Mouse (Mus musculus): ENCODE measurements around the gene BC029722.

Gene BC029722

DNA sequence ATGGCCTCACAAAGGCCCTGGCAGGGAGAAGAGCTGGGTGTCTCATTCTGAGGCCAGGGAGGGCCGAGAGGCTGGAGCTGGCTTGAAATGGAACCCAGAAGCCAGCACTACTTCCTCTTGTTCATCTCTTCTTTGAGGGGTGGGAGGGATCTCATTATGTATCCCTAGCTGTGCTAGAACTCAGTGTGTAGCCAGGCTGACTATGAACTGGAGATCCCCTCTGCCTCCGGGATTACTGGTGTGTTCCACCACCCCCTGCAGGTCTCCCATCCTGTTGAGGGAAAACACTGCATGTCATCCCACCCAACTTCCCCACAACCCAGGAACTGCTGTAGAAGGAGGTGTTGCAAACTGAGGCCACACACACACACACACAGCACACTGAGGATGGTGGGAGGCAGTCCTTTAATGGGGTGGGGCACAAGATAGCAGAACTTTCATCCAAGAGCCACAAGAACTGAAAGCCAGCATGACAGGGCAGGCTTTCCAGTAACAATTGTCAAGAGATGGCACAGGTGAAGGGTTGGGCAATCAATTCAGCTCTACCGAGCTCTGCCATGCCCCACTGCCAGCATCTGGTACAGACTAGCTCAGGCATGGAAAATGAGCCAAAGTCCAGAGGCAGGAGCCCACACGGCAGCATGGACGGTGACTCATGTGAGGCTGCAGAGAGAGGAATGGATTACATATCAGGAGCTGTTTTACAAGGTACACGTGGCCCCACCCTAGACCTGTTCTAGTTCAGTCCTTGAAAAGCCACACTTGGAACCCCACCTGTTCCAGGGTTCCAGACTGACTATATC, 424 bp upstream of the BC029722 start:
- in situ Hi-C loops (cut with MboI, MseI), result no loop called here

DNA sequence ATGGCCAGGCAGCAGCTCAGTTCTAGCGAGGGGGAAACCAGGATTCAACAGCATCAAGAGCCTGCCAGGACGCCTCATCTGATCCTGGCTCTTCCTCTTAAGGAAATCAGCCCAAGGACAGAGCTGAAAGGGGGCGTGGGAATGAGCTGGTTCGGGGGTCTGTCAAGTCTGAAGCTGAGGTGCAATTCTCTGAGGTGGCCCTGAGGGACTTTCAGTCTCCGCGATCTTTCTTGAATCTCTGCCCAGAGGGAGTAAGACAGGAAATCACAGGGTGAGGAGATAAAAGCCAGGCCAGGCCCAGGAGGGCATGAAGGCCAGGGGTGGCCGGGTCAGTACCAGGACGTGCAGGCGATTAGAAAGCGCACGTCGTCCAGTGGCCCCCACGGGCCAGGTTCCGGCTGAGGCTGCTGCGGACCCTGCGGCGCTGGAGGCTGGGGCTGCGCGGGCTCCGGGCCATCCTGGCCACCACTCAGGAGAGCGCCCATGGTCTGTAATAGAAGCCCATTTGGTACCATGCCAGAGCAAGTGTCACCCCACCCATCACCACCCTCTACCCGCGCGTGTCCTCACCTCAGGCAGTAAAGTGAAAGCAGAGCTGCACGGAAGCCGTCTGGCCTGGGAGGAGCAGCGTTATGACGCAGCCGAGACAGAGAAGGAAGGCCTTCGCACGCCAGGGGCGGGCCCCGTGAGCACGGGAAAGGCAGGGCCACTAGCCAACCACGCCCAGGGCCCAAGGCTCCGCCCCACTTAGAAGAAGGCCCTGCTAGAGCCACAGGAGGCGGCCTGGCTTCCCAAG, 432 bp downstream of the BC029722 start:
- in situ Hi-C loops (cut with MboI, MseI), result no loop called here

DNA sequence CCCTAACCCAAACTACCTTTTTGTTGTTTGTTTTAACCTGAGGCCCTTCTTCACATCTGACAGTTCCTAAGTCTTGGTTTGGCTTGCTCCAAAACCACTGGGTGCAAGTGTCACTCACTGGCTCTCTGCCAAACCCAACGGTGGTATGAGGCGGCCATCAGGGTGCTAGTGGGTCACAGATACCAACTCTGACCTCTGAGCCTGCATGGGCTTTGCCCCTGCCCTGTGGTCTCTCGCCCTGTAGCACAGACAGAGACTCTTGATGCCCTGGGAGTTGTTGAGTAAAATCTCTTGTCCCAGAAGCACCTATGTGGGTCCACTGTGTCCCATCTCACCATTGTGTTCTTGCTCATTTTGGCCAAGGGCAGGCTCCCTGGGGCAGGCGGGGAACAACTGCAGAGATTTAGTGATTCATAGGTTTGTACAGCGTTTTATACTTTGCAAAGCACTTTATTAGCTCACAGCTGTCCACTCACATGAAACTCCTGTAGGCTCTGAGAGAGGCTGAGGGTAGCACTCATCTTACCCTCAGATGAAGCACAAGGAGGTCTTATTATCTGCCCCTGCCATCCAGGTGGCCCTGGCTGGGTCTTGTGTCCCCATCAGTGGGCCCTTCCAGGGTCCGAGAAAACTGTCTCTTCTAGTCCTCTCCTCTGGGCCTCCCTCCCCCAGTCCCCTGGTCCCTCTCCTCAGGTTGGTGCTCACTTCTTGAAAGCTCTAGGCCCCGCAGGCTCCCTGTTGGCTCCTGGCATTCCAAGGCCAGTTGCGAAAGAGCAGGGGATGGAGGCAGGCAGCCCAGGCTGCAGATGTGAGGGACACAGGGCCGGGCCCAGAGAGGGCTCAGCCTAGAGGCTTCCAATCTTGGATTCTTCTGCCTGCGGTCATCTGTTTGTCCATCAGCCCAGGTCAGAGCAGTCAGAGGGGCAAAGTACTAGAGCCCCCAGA, 1.7 kb downstream of the BC029722 start:
- in situ Hi-C loops (cut with MboI, MseI), result no loop called here

DNA sequence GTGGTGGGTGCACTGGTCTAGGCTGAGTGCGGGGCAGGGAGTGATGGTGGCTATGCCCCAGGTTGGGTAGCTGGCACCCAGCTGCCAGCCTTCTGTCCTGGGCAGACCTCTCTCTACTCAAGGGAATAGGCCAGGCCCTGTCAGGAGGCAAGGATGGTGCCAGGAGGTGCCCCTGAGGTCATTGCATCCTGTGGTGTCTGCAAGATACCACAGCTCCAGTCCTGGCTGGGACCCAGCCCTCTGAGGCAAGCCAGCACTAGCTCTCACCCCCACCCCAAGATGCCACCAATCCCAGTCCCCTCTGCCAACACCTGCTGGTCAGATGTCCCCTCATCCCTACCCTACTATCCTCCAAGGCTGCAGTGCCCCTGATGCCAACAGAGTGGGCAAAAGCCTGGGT, 3.0 kb downstream of the BC029722 start:
- in situ Hi-C loops (cut with MboI, MseI), result no loop called here

DNA sequence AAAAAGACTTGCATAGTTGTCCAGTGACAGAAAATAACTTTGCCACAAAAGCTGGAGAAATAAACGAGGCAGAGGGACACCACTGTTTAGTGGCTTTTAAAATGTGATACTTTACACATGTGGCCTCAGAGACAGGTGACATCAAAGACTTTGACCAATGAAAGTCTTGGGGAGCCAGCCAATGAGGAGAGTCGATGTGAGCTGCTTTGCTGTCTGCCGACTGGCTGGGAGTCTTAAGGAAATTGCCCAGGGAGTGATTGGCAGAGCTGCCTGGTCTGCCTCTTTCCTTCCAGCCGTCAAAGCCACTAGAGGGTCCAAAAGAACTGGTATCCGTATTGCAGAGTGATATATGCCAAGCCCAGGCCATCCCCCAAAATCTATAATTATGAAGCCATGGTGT, 4.4 kb downstream of the BC029722 start:
- in situ Hi-C loops (cut with MboI, MseI), result no loop called here

DNA sequence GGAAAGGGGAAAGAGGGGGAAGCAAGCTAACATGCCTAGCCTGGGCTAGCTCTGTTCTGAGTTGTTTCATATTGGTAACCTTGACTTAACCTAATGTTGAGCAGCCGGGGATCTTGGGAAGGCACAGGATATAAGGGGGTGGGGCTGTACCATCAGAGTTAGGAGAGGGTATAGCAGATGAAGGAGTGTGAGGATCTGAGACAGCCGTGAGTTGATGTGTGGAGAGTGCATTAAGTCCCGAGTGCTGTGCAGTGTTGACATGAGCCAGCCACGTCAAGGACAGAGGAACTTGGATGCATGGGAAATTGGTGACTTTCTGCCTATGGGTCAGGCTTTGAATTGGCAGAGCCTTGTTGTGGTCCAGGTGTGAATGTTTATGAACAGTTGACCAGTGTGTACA, 6.6 kb downstream of the BC029722 start:
- in situ Hi-C loops (cut with MboI, MseI), result no loop called here

DNA sequence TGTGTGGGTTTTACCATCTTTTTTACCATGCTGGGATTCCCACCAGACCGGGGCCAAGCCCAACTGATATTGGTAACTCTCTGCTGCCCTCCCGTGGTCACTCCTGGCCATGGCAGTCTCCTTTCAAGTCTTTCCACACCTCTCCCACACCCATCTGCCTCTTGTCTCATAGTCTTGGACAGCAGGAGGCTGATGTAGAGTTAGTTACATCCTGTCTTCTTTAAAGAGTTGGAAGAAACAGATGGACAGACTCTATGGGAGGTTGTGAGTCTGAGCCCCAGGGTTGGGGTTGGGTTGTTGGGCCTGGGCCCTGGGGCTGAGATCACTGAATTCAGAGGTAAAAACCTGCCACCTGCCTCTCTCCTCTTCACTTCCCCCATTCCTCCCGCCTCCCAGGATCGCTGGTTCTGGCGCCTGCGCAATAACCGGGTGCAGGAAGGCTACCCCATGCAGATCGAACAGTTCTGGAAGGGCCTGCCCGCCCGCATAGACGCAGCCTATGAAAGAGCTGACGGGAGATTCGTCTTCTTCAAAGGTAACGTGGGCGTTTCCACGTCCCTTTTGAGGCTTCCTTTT, 7.3 kb downstream of the BC029722 start:
- in situ Hi-C loops (cut with MboI, MseI), result no loop called here

DNA sequence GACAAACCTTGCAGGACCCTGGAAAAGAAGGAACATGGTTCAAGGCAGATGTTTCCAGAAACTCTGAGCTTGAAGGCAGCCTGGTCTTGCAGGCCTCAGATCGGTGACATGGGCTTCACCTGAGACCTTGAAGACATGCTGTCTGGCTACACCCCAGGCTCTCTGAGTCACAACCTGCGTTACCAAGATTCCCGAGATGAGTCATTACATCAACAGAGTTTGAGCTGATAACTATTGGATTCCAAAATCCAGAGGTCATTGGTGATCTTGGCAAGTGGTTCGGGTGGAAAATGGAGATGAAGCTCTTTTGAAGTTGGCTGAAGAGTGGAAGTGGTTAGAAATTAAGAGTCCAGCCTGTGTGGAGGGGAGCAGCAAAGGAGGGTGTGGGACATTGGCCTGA, 9.6 kb downstream of the BC029722 start:
- in situ Hi-C loops (cut with MboI, MseI), result no loop called here

DNA sequence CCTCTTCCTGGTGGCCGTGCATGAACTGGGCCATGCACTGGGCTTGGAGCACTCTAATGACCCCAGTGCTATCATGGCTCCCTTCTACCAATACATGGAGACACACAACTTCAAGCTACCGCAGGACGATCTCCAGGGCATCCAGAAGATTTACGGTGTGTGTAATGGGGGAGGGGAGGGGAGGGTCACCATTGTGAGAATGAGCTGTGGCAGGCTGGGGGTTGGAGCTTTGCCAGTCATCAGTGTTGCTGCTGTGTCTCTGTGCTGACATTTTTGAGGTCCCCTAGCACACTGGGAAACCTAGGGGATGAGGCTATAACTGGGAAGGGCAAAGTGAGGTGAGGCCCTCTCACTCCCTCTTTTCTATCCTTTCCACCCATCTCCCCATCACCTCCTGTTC, 11.8 kb downstream of the BC029722 start:
- in situ Hi-C loops (cut with MboI, MseI), result no loop called here

DNA sequence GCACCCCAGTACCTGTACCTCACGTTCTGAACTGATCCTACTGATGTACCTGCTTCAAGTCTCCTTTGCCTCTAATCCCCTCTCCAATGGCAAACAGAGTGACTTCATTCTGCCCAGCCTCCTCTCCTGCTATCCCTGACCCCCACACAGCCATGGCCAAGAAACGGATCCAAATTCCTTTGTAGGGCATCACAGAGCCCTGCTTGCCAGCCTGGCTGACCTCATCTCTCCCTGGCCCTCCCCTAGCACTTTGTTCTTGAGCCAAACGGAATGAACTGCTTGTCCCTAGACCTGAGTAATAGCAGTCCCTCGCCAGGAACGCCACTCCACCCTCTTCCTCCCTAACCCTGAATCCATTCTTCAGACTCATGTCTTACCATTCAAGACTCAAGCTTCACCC, 12.7 kb downstream of the BC029722 start:
- in situ Hi-C loops (cut with MboI, MseI), result no loop called here

DNA sequence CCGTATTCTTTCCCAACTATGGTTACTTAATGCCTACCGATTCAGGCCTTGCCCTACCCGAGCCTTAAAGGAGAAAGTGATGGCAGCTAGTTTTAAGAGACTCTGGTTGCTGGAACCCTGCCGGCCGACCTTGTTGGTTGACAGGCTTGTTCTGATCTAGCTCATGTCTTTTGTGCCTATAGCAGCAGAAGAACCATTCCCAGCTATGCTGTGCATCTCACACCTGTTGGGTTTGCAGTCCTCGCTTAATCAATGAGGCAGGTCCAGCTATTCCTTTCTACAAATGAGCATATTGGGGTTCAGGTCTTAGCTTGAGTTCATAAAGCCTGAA, 13.3 kb downstream of the BC029722 start:
- in situ Hi-C loops (cut with MboI, MseI), result no loop called here

DNA sequence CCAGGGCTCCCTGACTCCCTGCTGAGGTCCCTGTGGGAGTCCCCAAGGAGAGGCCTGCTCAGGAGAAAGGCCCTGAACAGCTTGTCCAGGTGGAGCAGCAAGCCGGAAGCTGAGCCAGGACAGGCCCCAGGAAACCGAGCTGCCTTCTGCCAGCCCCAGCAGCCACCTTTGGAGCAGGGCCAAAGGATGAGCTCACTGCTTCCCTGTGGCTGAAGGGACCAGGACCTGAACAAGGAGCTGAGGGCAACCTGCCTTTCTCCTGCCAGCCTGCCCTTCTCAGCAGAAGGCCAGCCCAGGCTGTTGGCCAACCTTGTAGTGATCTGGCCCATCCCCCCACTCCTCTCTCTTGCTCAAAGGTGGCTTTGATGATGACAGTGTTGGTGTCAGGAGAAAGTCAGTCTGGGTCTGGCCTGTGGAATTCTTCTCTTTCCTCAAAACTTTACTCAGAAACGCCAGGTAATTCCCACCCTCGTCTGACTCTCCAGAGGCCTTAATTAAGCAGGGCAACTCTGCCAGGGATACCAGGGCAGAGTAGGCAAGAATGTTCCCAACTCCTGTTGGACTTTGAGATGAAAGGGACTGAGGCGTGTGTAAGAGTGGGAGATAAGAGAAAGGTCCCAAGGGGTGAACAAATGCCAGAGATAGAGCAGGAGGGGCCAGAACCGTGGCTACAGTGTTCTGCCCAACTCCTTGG, 13.8 kb downstream of the BC029722 start:
- in situ Hi-C loops (cut with MboI, MseI), result no loop called here

DNA sequence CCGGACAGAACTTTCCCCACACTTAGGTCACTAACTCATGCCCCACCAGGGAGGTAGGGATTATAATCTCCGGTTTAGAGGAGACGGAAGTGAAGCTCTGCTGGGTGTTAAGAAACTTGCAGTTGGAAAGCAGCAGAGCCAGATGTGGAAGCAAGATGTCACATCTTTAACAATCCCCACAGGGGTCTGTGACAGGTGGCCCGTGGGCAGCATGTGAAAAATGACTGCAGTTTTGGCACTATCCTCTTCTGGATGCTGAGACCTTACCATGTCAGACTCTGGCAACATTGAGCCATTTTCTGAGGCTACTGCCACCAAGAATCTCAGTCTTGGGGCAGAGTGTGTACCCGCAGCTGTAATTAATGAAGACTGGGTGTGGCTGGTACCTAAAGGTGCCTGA, 15.2 kb downstream of the BC029722 start:
- in situ Hi-C loops (cut with MboI, MseI), result no loop called here

DNA sequence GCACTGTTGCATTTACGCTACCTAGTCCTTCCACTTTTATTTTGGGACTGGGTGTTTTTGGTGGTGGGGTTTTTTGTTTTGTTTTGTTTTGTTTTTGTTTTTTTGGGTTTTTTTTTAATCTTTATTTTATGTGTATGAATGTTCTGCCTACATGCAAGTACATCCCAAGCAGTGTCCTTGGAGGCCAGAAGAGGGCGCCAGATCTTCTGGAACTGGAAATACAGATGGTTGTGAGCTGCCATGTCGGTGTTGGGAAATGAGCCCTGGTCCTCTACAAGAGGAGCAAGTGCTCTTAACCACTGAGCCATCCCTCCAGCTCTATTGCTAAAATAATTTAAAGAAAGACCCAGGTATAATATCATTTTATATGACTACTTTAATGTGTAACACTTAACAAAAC, 16.5 kb downstream of the BC029722 start:
- in situ Hi-C loops (cut with MboI, MseI), result no loop called here

DNA sequence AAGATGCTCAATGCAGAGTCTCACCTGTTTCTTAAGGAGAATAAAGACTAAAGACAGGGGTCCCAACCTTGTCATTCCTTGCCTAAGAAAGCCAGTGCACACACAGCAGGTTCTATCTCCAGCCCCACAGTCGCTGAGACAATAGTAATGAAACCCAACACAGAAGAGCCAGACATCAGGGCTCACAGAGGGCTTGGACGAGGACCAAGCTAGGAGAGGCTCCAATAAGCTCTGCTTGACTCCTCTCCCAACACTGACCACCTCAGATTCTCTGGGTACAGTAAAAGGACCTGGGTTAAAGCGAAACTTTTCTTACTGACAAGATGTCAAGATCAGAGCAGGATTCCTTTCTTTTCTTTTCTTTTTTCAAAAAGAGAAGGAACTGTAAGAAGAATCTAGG, 20.6 kb downstream of the BC029722 start:
- in situ Hi-C loops (cut with MboI, MseI), result no loop called here

DNA sequence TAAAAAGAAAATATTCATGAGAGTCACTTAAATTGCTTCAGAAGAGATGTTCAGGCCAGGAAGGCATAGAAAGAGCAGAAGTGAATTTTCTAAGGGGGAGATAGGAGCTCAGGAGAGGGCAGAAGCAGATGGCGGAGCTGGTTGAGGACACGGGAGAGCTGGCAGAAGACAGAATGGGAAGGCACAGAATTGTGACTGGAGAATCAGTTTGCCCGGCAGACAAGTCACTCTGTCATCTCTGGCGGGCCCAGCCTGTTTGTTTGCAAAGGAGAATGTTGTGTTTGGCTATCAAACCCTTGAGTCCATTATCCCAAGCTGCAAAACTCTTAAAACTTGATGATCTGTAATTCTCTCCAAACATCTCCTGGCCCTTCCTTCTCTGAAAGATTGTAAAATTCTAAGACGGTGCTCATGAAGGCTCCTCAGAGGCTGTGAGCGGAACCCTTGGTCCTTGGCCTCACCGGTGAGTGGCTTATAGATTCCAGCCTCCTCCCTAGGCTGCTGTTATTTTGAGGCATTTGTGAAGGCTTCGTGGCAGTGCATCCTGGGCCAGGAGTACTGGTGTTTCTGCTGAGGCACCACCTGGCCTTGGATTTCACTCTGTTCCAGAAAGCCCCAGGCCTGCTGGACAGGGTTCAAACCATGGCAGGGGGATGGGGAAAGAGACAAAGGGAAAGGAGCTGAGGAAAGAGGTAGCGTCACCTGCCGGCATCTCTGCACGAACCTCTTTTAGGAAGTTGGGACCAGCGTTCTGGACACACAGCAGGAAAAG, 24.4 kb downstream of the BC029722 start:
- in situ Hi-C loops (cut with MboI, MseI), result no loop called here

DNA sequence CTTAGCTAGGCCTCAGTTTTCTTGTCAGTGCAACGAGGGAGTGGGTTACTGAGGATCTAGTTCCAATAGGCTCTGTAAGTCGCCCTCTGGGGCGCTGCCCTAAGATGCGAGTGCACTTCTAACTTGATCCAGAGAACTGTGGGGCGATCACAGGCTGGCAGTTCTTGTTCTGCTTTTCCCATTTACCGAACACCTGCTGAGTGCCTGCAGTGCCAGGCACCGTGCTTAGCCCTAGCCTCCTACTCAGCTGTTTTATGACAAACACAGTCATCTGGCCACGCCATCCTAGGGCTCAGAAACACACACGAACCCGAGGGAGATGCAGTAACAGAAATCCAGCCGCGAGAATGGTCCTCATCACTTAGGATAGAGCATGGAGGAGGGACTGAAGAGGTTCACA, 26.3 kb downstream of the BC029722 start:
- in situ Hi-C loops (cut with MboI, MseI), result no loop called here

DNA sequence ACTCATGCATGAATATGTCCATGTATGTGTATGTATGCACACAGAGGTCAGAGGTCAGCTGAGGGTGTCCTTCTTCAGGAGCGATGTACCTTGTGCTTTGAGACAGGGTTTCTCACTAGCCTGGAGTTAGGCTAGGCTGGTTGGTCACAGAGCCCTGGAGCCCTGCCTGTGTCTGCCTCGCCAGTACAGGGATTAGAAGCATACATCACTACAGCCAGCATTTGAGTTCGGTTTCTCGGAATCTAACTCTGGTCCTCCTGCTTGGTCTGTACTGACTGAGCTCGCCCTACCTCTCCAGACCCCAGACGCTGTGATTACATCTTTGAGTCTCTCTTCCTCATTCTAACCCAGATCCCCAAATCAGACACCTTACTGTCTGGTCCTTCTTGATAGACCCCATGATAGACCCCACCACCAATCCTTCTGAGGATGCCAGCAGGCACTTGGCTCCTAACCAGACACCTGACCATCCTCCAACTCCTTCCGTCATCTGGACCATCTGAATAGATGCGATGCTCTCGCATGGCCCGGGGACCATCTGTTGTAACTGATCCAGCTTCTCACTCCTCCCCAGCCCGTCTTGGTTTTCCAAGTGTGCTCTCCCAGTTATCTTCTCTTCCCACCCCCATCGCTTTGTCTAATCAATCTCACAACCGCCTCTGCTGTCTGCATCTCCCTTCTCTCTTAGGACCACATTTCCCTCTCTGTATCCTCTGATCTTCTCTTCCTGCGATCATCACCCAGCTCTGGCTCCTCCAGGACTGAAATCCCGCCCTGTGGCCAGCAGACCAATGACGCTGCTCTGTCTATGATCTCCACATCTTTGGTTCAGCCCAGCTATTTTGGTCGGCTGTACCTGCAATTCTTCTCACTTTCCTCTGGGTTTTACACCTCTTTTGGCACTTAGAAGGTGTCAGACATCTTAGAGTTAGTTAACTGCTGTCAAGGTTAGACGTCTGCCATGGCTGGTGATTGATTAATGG, 31.0 kb downstream of the BC029722 start:
- in situ Hi-C loops (cut with MboI, MseI), result no loop called here

DNA sequence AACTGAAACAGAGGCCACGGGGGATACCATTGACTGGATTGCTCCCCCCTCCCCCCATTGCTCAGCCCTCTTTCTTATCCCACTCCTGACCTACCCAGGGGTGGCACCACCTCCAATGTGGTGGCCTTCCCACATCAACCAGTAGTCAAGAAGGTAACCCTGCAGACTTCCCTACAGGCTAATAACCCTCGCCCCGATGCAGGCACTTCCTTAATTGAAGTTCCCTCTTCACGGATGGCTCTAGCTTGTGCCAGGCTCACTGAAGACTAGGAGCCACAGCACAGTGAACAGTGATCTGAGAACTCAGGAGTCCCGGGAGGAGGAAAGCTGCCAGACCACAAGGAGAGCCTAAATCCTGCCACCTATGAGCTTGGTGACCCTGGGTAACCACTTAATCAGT, 32.3 kb downstream of the BC029722 start:
- in situ Hi-C loops (cut with MboI, MseI), result no loop called here

Measured in T-helper 1 cell (primary cell).